Mouse (Mus musculus) forebrain, embryonic 16.5 days (tissue): ENCODE measurements around the gene Syne2. TPM values are rescaled to one million over a fixed set of nuclear protein-coding genes. Genes with fewer than 3 reads are reported as not detected.

Experiments used
- ATAC-seq: fragments of 200-750 bp; cut with Nextera tagmentation; 2 replicates; pipeline ENCODE4 v1.8.0; 2017; ENCODE audit warnings: mild to moderate bottlenecking, moderate library complexity
- H3K27ac ChIP-seq: fragments of 300-500 bp; sonication (generic); 2 replicates; pipeline ENCODE4 v1.5.1; 2014; ENCODE audit warnings: low read length, control low read depth
- H3K27me3 ChIP-seq: fragments of 300-500 bp; sonication (generic); replicated peaks from 2 replicates; pipeline ENCODE4 v1.6.1; 2014; ENCODE audit warnings: low read length; ENCODE audit not compliant: control insufficient read depth, insufficient read depth
- H3K36me3 ChIP-seq: fragments of 300-500 bp; sonication (generic); 2 replicates; pipeline ENCODE4 v1.6.1; 2014; ENCODE audit not compliant: control insufficient read depth, insufficient read depth
- H3K4me1 ChIP-seq: fragments of 300-500 bp; sonication (generic); replicated peaks from 2 replicates; pipeline ENCODE4 v1.6.1; 2014; ENCODE audit warnings: low read length; ENCODE audit not compliant: control insufficient read depth, insufficient read depth
- H3K4me2 ChIP-seq: fragments of 300-500 bp; sonication (generic); 2 replicates; pipeline ENCODE4 v1.6.1; 2014; ENCODE audit warnings: mild to moderate bottlenecking, low read length, control low read depth
- H3K4me3 ChIP-seq: fragments of 300-500 bp; sonication (generic); replicated peaks from 2 replicates; pipeline ENCODE4 v1.5.1; 2014; ENCODE audit warnings: mild to moderate bottlenecking, low read length, control low read depth
- H3K9ac ChIP-seq: fragments of 300-500 bp; sonication (generic); replicated peaks from 2 replicates; pipeline ENCODE4 v1.6.1; 2014; ENCODE audit warnings: low read depth, low read length, control low read depth
- H3K9me3 ChIP-seq: fragments of 300-500 bp; sonication (generic); 2 replicates; pipeline ENCODE4 v1.6.1; 2016; ENCODE audit warnings: low read length; ENCODE audit not compliant: control insufficient read depth
- WGBS: fragments of 180-500 bp; shearing (Covaris S2); extraction: QIAGEN DNeasy Blood & Tissue Kit; methylation state at CpG from one replicate; pipeline ENCODE4 v1.1.7; 2014; 5-methylcytosine and 5-hydroxymethylcytosine counted together
- polyA plus RNA-seq: library from polyadenylated mRNA; unstranded; fragments of >200 nt; fragmentation: Nextera tagmentation; extraction: Ambion mirVana; gene quantifications from 2 replicates; pipeline ENCODE4 v1.2.1, GENCODE M21; 2015

Syne2 gene
- polyA plus RNA-seq, 1 experiment from 2014 or later = 110 TPM

DNA sequence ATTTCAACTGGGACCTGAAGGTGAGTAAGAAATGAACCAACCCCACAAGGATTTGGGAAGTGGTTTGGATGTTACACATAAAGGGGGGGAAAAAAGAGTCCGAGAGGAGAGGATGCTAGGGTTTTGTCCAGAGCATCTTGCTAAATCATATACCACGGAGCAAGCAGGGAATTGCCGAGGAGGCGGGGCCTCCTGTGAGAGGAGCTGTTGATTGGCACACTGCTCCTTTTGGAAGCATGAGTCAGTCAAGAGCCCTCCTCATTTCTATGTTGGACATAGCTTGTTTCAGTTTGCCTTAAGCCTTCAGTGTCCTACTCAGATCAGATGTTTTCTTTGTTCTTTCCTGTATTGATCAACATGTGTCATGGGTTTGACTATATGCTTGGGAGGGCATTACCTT, 245.1 kb downstream of the Syne2 start:
- no peaks in the 10 kb centered on the region for H3K4me1 ChIP-seq
- no peak overlapping the region for H3K27ac ChIP-seq
- peaks cover 20% of the 10 kb centered on the region for H3K36me3 ChIP-seq
- no peak overlapping the region for H3K4me3 ChIP-seq
- H3K9me3 ChIP-seq = no peaks in the 10 kb centered on the region
- H3K27me3 ChIP-seq = no peaks in the 10 kb centered on the region
- WGBS = 93% methylated on average over 4 of the region's 4 CpGs
- no peak overlapping the region for H3K4me2 ChIP-seq
- no peak for ATAC-seq
- H3K9ac ChIP-seq = no peak overlapping the region

DNA sequence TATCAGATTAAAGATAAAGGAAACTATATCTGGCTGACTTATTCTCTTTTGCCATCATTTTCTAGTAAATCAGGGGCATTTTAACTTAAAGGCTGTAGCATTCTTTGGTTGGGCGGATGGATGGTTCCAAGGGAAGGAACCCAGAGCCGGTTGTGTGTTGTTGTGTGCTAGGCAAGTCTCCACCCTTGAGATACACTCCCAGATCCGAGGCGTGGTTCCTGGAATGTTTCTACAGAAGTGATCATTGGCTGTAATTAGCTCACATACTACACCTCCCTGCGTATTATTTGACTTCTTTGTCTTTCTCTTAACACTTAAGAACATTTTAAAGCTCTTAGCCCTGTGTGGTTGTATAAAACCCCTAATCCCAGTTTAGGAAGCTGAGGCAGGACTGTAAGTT, 252.5 kb downstream of the Syne2 start:
- 84% methylated on average over 5 of the region's 5 CpGs for WGBS
- ATAC-seq = no peak
- peaks cover 13% of the 10 kb centered on the region; the same call in 1 of the 2 replicates for H3K36me3 ChIP-seq

DNA sequence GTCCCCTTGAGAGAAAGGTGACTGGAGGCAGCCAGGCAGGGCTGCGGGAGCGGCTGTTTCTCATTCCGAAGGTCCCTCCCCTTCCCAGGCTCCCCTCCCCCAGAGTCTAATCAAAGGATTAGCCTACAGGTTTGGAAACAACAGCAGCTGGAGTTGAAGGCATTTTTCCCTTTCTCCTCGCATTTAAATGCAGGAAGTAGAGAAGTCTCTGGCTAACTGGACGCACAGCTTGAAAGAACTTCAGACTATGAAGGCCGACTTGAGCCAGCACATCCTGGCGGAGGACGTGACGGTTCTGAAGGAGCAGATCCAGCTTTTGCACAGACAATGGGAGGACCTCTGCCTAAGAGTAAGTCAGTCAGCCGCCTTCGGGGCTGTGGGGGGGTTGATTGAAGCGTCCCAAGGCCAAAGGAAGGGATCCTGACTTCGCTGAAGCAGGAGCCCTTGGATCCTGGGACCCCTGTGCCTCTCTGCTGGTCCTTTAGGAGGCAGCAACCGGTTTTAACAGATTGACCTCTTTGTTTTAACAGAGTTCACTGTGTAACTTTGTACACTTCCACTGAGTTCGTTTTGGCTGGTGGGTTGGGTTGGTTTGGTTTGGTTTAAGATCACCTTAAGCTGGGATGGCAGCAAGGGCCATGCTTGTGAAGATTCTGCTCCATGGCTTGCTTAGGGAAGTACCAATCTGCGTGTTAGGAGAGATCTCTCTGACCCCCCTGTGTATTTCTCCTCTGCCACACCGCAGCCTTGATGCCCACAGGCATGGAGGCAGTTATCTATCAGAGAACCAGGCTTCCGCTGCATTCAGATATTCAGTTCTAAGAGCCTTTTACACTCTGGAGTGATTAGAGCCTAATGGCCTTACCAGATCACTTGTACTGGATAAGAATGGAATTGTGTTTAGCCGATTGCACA, 254.3 kb downstream of the Syne2 start:
- Histone ChIP-seq H3K27me3 (no peaks in the 10 kb centered on the region), H3K27ac (0 out of 2 replicates have a peak overlapping the region, but pooled peaks have one; percentile 14), H3K9ac (no peak overlapping the region), H3K36me3 (peaks cover 7% of the 10 kb centered on the region; the same call in 1 of the 2 replicates), H3K4me1 (peaks cover 6% of the 10 kb centered on the region; the same call in 1 of the 2 replicates), H3K9me3 (no peaks in the 10 kb centered on the region), H3K4me2 (no peak overlapping the region), H3K4me3 (no peak overlapping the region)
- 17% methylated on average over 19 of the region's 19 CpGs for WGBS
- no peak for ATAC-seq

More for the DNA sequence above, 252.5 kb downstream of the Syne2 start:
- Histone ChIP-seq H3K27ac (no peak overlapping the region), H3K27me3 (no peaks in the 10 kb centered on the region), H3K9me3 (no peaks in the 10 kb centered on the region), H3K9ac (no peak overlapping the region), H3K4me3 (no peak overlapping the region), H3K4me1 (peaks cover 6% of the 10 kb centered on the region; the same call in 1 of the 2 replicates), H3K4me2 (no peak overlapping the region)

DNA sequence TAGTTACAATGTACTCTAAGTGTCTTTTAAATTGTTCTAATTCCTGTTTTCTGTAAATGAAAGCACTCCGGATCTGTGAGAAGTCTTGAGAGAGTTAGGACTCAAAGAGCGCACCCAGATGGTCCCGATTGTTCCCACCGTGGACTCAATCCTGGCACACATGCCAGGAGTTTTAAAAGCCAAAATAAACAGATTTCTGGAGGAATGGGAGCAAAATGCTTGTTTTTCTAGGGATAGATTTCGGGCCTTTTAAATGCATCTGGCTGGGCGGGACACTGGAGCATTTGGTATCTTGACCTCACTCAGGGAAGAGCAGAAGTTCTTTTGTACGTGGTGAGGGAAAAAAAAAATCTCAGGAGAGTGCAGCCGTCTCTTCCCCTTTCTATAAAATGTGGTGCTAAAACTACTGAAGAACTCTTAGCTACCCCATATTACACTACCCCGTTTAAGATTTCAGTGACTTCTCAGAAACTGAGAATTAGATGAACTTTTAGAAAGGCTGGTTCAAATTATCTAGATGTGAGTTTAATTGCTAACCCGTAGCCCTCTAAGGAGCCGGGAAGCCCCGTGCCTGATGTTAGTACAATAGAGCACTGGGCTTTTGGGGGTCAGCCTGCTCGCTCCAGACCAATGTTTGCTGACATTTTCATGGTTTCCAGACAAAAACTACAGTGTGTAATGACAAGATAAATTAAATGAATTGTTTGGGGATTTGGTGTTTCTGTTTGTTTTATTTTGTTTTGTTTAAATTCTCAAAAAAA, 255.3 kb downstream of the Syne2 start:
- WGBS = 19% methylated on average over 13 of the region's 13 CpGs
- no peaks in the 10 kb centered on the region for H3K9me3 ChIP-seq
- H3K4me1 ChIP-seq = peaks cover 6% of the 10 kb centered on the region; the same call in 1 of the 2 replicates
- peaks cover 7% of the 10 kb centered on the region; the same call in 1 of the 2 replicates for H3K36me3 ChIP-seq
- no peak for ATAC-seq
- no peak overlapping the region for H3K9ac ChIP-seq
- H3K4me3 ChIP-seq = no peak overlapping the region
- no peak overlapping the region; the same call in 1 of the 2 replicates for H3K27ac ChIP-seq
- H3K4me2 ChIP-seq = no peak overlapping the region
- H3K27me3 ChIP-seq = no peaks in the 10 kb centered on the region

DNA sequence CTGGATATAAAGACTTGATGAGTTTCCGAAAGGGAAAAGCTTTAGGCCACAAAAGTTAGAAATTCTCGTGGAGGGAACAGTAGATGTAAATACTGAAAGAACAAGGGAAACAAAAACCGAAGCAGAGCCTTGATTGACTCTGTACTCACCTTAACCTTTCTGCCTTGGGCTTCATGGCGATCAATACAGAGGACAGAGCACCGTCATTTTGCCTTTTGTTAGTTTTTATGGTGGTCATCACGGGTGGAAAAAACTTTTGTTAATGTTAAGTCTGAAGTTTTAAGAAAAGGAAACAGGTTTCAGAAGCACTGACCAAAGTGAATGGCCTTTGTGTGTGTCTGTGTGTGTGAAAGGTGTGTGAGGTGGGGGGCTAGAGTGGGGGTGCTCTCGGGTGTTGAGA, 256.0 kb downstream of the Syne2 start:
- H3K36me3 ChIP-seq = peaks cover 7% of the 10 kb centered on the region; the same call in 1 of the 2 replicates
- 44% methylated on average over 7 of the region's 7 CpGs for WGBS
- H3K9ac ChIP-seq = no peak overlapping the region
- no peak overlapping the region for H3K4me2 ChIP-seq
- no peak overlapping the region for H3K27ac ChIP-seq
- H3K9me3 ChIP-seq = no peaks in the 10 kb centered on the region
- peaks cover 6% of the 10 kb centered on the region; the same call in 1 of the 2 replicates for H3K4me1 ChIP-seq
- ATAC-seq = no peak
- no peaks in the 10 kb centered on the region for H3K27me3 ChIP-seq
- H3K4me3 ChIP-seq = no peak overlapping the region

DNA sequence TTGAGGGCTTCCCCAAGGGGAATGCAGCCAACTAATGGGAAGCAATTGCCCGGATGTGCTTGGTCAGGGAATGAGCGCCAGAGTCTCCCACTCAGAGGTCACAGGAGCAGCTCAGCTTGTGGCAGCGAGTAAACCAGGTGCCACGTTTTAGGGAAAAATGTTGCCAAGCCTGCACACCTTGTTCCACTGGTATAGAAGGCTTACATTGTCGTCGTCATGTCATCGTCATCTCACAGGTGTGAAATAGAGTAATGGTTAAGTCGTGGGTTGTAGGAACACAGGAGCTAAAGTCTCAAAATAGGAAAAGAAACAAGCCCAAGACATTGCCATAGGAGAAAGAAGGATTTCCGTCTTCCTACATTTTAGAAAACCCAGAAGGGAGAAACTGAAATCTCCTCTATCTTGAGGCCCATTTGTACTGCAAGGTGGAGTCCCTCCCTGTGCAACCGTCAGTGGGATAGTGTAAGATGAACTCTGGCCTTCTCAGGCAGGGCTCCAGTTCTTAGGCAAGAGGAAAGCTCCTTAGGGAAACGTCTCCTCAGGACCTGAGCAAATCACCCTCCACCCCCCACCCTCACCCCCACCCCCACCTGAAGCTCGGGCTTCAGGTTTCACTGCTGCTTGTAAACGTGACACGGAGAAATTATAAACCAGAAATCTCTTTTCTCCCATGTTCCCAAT, 263.1 kb downstream of the Syne2 start:
- Histone ChIP-seq H3K9me3 (no peaks in the 10 kb centered on the region), H3K4me2 (peak overlapping the region; percentile 54), H3K4me3 (peak overlapping the region; percentile 51), H3K4me1 (peaks cover 13% of the 10 kb centered on the region), H3K9ac (peak overlapping the region; percentile 68), H3K27me3 (no peaks in the 10 kb centered on the region), H3K36me3 (peaks cover 3% of the 10 kb centered on the region; the same call in 1 of the 2 replicates), H3K27ac (peak overlapping the region; percentile 86)
- ATAC-seq = peak; percentile 10
- 45% methylated on average over 14 of the region's 14 CpGs for WGBS

DNA sequence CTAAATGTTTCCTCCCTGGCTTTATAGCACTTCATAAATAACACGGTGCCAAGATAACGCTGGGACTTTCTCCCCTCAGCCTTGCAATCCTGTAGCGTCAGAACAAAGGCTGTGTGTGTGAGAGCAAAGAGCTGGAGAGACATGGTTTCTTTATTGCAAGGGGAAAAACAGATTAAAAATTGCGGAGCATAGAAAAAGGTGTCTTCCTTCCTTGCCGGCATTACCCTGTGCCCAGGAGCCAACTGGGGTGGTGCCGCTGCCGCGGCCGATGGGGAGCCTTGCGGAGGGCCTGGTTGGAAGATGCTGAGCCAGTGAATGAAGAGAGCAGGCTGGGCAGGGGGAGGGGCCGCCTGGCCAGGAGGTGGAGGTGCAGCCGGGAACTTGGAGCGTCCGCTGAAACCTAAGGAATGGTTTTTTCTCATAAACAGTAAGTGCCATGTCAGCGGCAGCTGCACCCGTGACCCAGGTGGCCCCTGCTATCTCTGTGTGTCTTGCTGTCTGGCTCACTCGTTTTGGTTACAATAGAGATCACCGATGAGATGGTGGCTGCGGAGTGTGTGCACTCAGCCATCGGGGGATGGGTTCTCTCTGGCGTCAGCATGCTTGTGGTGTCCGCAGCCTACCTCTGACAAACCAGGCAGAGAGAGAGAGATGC, 263.8 kb downstream of the Syne2 start:
- Histone ChIP-seq H3K36me3 (peaks cover 3% of the 10 kb centered on the region; the same call in 1 of the 2 replicates), H3K4me2 (peak overlapping the region; percentile 54), H3K9me3 (no peaks in the 10 kb centered on the region), H3K27ac (peak overlapping the region; percentile 86), H3K9ac (peak overlapping the region; percentile 68), H3K4me3 (peak overlapping the region; percentile 51), H3K4me1 (peaks cover 13% of the 10 kb centered on the region), H3K27me3 (no peaks in the 10 kb centered on the region)
- peak; percentile 96 for ATAC-seq
- WGBS = 6% methylated on average over 22 of the region's 22 CpGs

DNA sequence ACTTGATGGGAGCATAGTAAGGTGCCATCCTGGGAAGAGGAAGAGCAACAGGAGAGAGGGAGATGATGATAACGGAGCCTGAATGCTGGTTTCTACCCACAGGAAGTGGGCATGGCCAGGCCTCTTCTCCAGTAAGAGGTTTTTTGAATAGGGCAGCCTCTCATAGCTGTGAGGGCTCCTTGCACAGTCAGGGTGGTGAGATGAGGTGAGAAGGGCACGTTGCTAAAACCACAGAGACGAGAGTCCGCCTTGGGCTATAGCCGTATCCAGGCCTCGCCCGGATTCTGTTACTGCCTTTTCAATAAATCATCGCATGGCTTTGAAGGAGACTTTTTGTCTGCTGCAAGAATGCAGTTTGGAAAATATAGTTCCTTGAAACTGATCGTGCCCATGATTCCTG, 267.1 kb downstream of the Syne2 start:
- no peak overlapping the region for H3K4me2 ChIP-seq
- H3K36me3 ChIP-seq = peaks cover 2% of the 10 kb centered on the region; the same call in 1 of the 2 replicates
- no peaks in the 10 kb centered on the region for H3K9me3 ChIP-seq
- peaks cover 13% of the 10 kb centered on the region for H3K4me1 ChIP-seq
- H3K27ac ChIP-seq = no peak overlapping the region
- 92% methylated on average over 9 of the region's 9 CpGs for WGBS
- ATAC-seq = no peak
- no peaks in the 10 kb centered on the region for H3K27me3 ChIP-seq
- H3K9ac ChIP-seq = no peak overlapping the region
- no peak overlapping the region for H3K4me3 ChIP-seq
